Mouse (Mus musculus): ENCODE results near the gene Gabrp. TPM values are rescaled to one million over a fixed set of nuclear protein-coding genes. Genes with fewer than 3 reads are reported as not detected.
A peak's percentile ranks its signal among the peaks of the same experiment; 100 is the strongest.

Gene Gabrp
- polyA plus RNA-seq, 1 experiment from 2014 or later = not detected

- peak overlapping the region; percentile 36; the same call in 1 of the 2 replicates for H3K27ac ChIP-seq (ENCODE audit: low read depth, low read length)
- peak; percentile 89 for ATAC-seq
These were observed 65.8 kb downstream of the Gabrp start for GRCm38 (mm10) chr11:33512854-33513375.

GRCm38 (mm10) chr11:33509401-33509800 lies 69.4 kb downstream of the Gabrp start:
- H3K36me3 ChIP-seq (ENCODE audit: control insufficient read depth, insufficient read depth) = no peaks in the 10 kb centered on the region
- no peak for ATAC-seq

More at GRCm38 (mm10) chr11:33512854-33513375, 65.8 kb downstream of the Gabrp start:
- peak overlapping the region; percentile 97 for H3K4me2 ChIP-seq (replicated peaks; ENCODE audit: low read depth)
- under 1% methylated on average over 43 of the region's 43 CpGs for WGBS
- no peaks in the 10 kb centered on the region for H3K36me3 ChIP-seq (ENCODE audit: control insufficient read depth, insufficient read depth)
- peak; percentile 58 for TF ChIP-seq CTCF (IDR thresholded peaks at IDR 0.05; ENCODE audit: low read depth)
- no peaks in the 10 kb centered on the region for H3K27me3 ChIP-seq (replicated peaks; ENCODE audit: control insufficient read depth, insufficient read depth, low read length)
- H3K9me3 ChIP-seq (ENCODE audit: control insufficient read depth) = no peaks in the 10 kb centered on the region
- peak overlapping the region; percentile 84 for H3K9ac ChIP-seq (ENCODE audit: low read depth, low read length)
- H3K4me3 ChIP-seq (ENCODE audit: low read depth, low read length) = peak overlapping the region; percentile 69
- H3K4me1 ChIP-seq (replicated peaks; ENCODE audit: control insufficient read depth, insufficient read depth, low read length) = no peaks in the 10 kb centered on the region

More at GRCm38 (mm10) chr11:33509401-33509800, 69.4 kb downstream of the Gabrp start:
- Histone ChIP-seq H3K27me3 (replicated peaks; ENCODE audit: control insufficient read depth, insufficient read depth, low read length) (no peaks in the 10 kb centered on the region), H3K9ac (ENCODE audit: low read depth, low read length) (no peak overlapping the region), H3K4me1 (replicated peaks; ENCODE audit: control insufficient read depth, insufficient read depth, low read length) (no peaks in the 10 kb centered on the region), H3K4me2 (replicated peaks; ENCODE audit: low read depth) (no peak overlapping the region), H3K27ac (ENCODE audit: low read depth, low read length) (no peak overlapping the region), H3K4me3 (ENCODE audit: low read depth, low read length) (no peak overlapping the region), H3K9me3 (ENCODE audit: control insufficient read depth) (no peaks in the 10 kb centered on the region)
- no peak for TF ChIP-seq CTCF (IDR thresholded peaks at IDR 0.05; ENCODE audit: low read depth)

Other genes with a start within 250 kb of the Gabrp start
- gene Ranbp17, start 65.2 kb downstream of the Gabrp start, polyA plus RNA-seq (2015; fragmentation: Nextera tagmentation; extraction: Ambion mirVana) = 0.92 and 1.1 TPM in 2 replicates
- gene D130052B06Rik, start 20.3 kb upstream of the Gabrp start, polyA plus RNA-seq (2015; fragmentation: Nextera tagmentation; extraction: Ambion mirVana) = not detected in 2 replicates